Mouse (Mus musculus) heart, embryonic 13.5 days (tissue): ENCODE data around the gene Pde6d. TPM values are rescaled to one million over a fixed set of nuclear protein-coding genes. Genes with fewer than 3 reads are reported as not detected.

ENCODE experiments used
- ATAC-seq: fragments of 200-750 bp; cut with Nextera tagmentation; 2 replicates; pipeline ENCODE4 v1.8.0; 2017; ENCODE audit warnings: moderate TSS enrichment; ENCODE audit not compliant: insufficient number of reproducible peaks, low FRiP score, low TSS enrichment; ENCODE audit errors: extremely low read depth
- H3K27ac ChIP-seq: fragments of 300-500 bp; sonication (generic); replicated peaks from 2 replicates; pipeline ENCODE4 v1.5.1; 2015; ENCODE audit warnings: moderate library complexity, mild to moderate bottlenecking, inconsistent platforms
- H3K27me3 ChIP-seq: fragments of 300-500 bp; sonication (generic); replicated peaks from 2 replicates; pipeline ENCODE4 v1.6.1; 2015; ENCODE audit warnings: mild to moderate bottlenecking, inconsistent platforms
- H3K36me3 ChIP-seq: fragments of 300-500 bp; sonication (generic); 2 replicates; pipeline ENCODE4 v1.6.1; 2015; ENCODE audit warnings: mild to moderate bottlenecking, inconsistent platforms
- H3K4me1 ChIP-seq: fragments of 300-500 bp; sonication (generic); 2 replicates; pipeline ENCODE4 v1.6.1; 2015; ENCODE audit warnings: inconsistent platforms
- H3K4me2 ChIP-seq: fragments of 300-500 bp; sonication (generic); 2 replicates; pipeline ENCODE4 v1.6.1; 2015; ENCODE audit warnings: inconsistent platforms, mild to moderate bottlenecking, moderate library complexity
- H3K4me3 ChIP-seq: fragments of 300-500 bp; sonication (generic); 2 replicates; pipeline ENCODE4 v1.5.1; 2015; ENCODE audit warnings: moderate library complexity, mild to moderate bottlenecking, inconsistent platforms
- H3K9ac ChIP-seq: fragments of 300-500 bp; sonication (generic); 2 replicates; pipeline ENCODE4 v1.6.1; 2015; ENCODE audit warnings: inconsistent platforms, mild to moderate bottlenecking, moderate library complexity
- H3K9me3 ChIP-seq: fragments of 300-500 bp; sonication (generic); 2 replicates; pipeline ENCODE4 v1.6.1; 2016; ENCODE audit warnings: inconsistent platforms
- WGBS: fragments of 180-500 bp; shearing (Covaris S2); methylation state at CpG from one replicate; pipeline ENCODE4 v1.1.7; 2015; ENCODE audit warnings: mixed read lengths; 5-methylcytosine and 5-hydroxymethylcytosine counted together
- polyA plus RNA-seq: library from polyadenylated mRNA; unstranded; fragments of >200 nt; fragmentation: Nextera tagmentation; extraction: Ambion mirVana; gene quantifications from 2 replicates; pipeline ENCODE4 v1.2.1, GENCODE M21; 2015

Pde6d gene
- polyA plus RNA-seq, 1 experiment from 2014 or later = 60.4 TPM

DNA sequence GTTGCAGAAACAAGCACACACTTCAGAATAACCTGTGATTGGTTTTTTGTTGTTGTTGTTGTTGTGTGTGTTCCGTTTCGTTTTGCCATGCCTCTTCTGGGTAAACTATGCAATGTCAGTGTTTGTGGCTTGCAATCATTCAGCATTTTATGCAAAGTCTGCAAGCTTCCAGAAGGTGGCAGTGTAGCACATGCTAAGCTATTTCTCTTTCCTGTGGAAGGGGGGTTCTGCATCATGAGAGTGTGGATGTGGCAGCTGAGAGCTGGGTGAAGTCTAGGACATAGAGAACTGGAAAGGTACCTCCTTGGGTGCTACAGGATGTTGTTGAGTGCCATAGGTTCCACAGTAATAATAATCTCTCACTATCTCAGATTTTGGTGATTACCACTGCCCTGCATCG, 16.1 kb upstream of the Pde6d start:
- H3K27ac ChIP-seq = no peak overlapping the region
- no peak for ATAC-seq
- no peak overlapping the region for H3K4me3 ChIP-seq
- 68% methylated on average over 3 of the region's 3 CpGs for WGBS
- peaks cover 96% of the 10 kb centered on the region for H3K36me3 ChIP-seq
- H3K27me3 ChIP-seq = no peaks in the 10 kb centered on the region
- H3K9ac ChIP-seq = no peak overlapping the region
- no peaks in the 10 kb centered on the region for H3K4me1 ChIP-seq
- no peak overlapping the region for H3K4me2 ChIP-seq
- H3K9me3 ChIP-seq = no peaks in the 10 kb centered on the region

DNA sequence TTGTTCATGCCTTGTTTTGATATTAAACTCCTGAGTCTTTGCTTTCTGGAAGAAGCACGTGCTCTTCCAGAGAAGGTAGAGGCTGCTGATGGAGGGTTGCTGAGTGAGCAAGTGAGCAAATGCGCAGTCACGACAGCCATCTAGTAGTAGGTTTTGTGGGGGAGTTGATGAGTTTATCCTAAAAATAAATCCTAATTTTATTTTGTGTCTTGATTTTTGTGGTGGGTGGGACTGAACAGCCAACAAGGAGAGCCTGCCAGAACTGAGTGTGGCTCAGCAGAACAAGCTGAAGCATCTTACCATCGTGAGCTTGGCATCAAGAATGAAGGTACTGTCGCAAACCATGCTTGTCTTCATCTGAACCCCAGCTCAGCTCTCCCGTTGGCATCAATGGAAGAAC, 14.1 kb upstream of the Pde6d start:
- WGBS = 91% methylated on average over 6 of the region's 6 CpGs
- H3K4me2 ChIP-seq = no peak overlapping the region
- H3K27ac ChIP-seq = no peak overlapping the region
- H3K27me3 ChIP-seq = no peaks in the 10 kb centered on the region
- no peak overlapping the region for H3K9ac ChIP-seq
- no peaks in the 10 kb centered on the region for H3K9me3 ChIP-seq
- H3K4me1 ChIP-seq = no peaks in the 10 kb centered on the region
- no peak overlapping the region for H3K4me3 ChIP-seq
- H3K36me3 ChIP-seq = peaks cover 96% of the 10 kb centered on the region
- ATAC-seq = no peak

DNA sequence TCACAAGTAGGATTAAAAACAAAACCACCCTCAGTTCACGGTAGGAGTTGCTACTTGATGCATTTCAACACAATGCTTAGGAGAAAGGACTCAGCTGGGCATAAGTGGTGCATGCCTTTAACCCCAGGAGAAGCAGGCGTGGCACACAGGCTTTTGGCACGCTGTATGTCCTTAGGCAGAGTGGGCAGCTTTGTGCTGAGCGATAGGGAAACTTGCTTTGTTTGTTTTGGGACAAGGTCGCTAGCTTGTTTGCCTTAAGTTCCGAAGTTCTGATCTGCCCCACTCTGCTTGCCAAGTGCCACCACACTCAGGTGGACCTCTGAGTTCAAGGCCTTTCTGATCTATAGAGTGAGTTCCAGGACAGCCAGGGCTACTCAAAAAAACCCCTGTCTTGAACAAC, 12.9 kb upstream of the Pde6d start:
- H3K27me3 ChIP-seq = no peaks in the 10 kb centered on the region

GRCm38 (mm10) chr1:86594539-86594938, 12.1 kb upstream of the Pde6d start:
- no peak for ATAC-seq
- Histone ChIP-seq H3K9me3 (no peaks in the 10 kb centered on the region), H3K27ac (no peak overlapping the region), H3K4me2 (no peak overlapping the region), H3K9ac (no peak overlapping the region), H3K27me3 (no peaks in the 10 kb centered on the region), H3K4me3 (no peak overlapping the region), H3K36me3 (peaks cover 96% of the 10 kb centered on the region), H3K4me1 (no peaks in the 10 kb centered on the region)
- 89% methylated on average over 7 of the region's 7 CpGs for WGBS

More for the DNA sequence above, 12.9 kb upstream of the Pde6d start:
- H3K4me3 ChIP-seq = no peak overlapping the region
- H3K9ac ChIP-seq = no peak overlapping the region
- H3K36me3 ChIP-seq = peaks cover 96% of the 10 kb centered on the region
- no peak overlapping the region for H3K27ac ChIP-seq
- no peak overlapping the region for H3K4me2 ChIP-seq
- WGBS = 85% methylated on average over 6 of the region's 6 CpGs
- no peaks in the 10 kb centered on the region for H3K4me1 ChIP-seq
- no peak for ATAC-seq
- H3K9me3 ChIP-seq = no peaks in the 10 kb centered on the region

DNA sequence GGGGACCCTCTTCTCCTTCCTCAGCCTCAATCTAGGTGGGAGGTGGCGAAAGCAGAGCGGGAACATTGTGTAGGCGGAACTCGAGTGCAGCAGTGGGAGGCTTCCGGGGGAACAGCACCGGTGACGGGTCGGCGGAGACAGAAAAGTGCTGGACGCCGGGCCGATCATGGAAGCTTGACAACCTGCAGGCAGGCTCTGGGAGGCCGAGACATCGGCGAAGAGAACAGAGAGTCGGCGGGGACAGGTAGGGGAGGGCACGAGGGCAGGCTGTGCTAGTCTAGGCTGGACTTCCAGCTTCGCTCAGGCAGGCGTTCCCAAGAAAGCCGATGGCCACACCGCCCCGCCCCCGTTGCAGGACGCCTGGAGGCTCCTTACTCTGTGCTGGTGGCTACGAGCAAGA, 4.6 kb upstream of the Pde6d start:
- H3K4me3 ChIP-seq = peak overlapping the region; percentile 78
- peaks cover 28% of the 10 kb centered on the region for H3K36me3 ChIP-seq
- H3K9ac ChIP-seq = peak overlapping the region; percentile 91
- H3K9me3 ChIP-seq = no peaks in the 10 kb centered on the region
- H3K4me2 ChIP-seq = peak overlapping the region; percentile 91
- no peak overlapping the region for H3K27ac ChIP-seq
- no peaks in the 10 kb centered on the region for H3K27me3 ChIP-seq
- H3K4me1 ChIP-seq = peaks cover 24% of the 10 kb centered on the region
- ATAC-seq = no peak
- under 1% methylated on average over 26 of the region's 26 CpGs for WGBS

DNA sequence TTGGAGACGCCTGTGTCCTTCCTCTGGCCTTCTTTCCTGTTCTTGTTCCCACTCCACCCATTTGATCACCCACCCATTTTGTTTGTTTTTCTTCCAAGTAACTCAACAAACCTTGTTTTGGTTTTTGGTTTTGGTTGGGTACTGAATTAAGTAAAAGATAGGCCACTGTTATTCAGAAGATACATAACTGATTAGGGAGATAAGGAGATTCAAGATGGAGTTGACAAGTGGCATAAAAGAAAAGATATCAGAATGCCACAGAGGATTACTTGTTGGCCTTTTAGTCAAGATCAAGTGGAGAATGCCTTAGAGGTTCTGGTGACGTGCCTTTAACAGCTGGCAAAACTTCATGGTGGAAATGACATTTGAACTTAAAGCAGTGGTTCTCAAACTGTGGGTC, 1.3 kb upstream of the Pde6d start:
- no peaks in the 10 kb centered on the region for H3K27me3 ChIP-seq
- no peak for ATAC-seq
- 53% methylated on average over 2 of the region's 2 CpGs for WGBS
- no peak overlapping the region for H3K27ac ChIP-seq
- no peaks in the 10 kb centered on the region for H3K9me3 ChIP-seq
- peaks cover 5% of the 10 kb centered on the region; the same call in 1 of the 2 replicates for H3K36me3 ChIP-seq
- no peak overlapping the region for H3K9ac ChIP-seq
- peak overlapping the region; percentile 82; the same call in 1 of the 2 replicates for H3K4me2 ChIP-seq
- H3K4me1 ChIP-seq = peaks cover 34% of the 10 kb centered on the region
- H3K4me3 ChIP-seq = peak overlapping the region; percentile 95; the same call in 1 of the 2 replicates

- Histone ChIP-seq H3K9ac (peak overlapping the region; percentile 95), H3K4me2 (peak overlapping the region; percentile 82), H3K9me3 (no peaks in the 10 kb centered on the region), H3K4me3 (peak overlapping the region; percentile 95), H3K27ac (peak overlapping the region; percentile 63), H3K36me3 (peaks cover 5% of the 10 kb centered on the region; the same call in 1 of the 2 replicates), H3K27me3 (no peaks in the 10 kb centered on the region), H3K4me1 (peaks cover 25% of the 10 kb centered on the region)
- 1% methylated on average over 33 of the region's 38 CpGs for WGBS
- no peak for ATAC-seq
Measured at GRCm38 (mm10) chr1:86581692-86582450, 558 bp downstream of the Pde6d start.

- Histone ChIP-seq H3K27ac (no peak overlapping the region), H3K27me3 (no peaks in the 10 kb centered on the region), H3K4me1 (peaks cover 21% of the 10 kb centered on the region), H3K36me3 (peaks cover 5% of the 10 kb centered on the region; the same call in 1 of the 2 replicates), H3K9ac (no peak overlapping the region), H3K4me3 (no peak overlapping the region), H3K4me2 (no peak overlapping the region), H3K9me3 (no peaks in the 10 kb centered on the region)
- 77% methylated on average over 6 of the region's 6 CpGs for WGBS
- ATAC-seq = no peak
Measured at GRCm38 (mm10) chr1:86580426-86580825, 2.0 kb downstream of the Pde6d start.

GRCm38 (mm10) chr1:86571941-86572340, 10.5 kb downstream of the Pde6d start:
- H3K9me3 ChIP-seq = no peaks in the 10 kb centered on the region
- H3K4me3 ChIP-seq = no peak overlapping the region
- H3K9ac ChIP-seq = no peak overlapping the region
- no peak overlapping the region for H3K4me2 ChIP-seq
- 24% methylated on average over 4 of the region's 4 CpGs for WGBS
- no peaks in the 10 kb centered on the region for H3K27me3 ChIP-seq
- no peak for ATAC-seq
- no peak overlapping the region for H3K27ac ChIP-seq
- H3K36me3 ChIP-seq = peaks cover 5% of the 10 kb centered on the region
- H3K4me1 ChIP-seq = 0 out of 2 replicates have a peak, but pooled peaks cover 5% of the 10 kb centered on the region

DNA sequence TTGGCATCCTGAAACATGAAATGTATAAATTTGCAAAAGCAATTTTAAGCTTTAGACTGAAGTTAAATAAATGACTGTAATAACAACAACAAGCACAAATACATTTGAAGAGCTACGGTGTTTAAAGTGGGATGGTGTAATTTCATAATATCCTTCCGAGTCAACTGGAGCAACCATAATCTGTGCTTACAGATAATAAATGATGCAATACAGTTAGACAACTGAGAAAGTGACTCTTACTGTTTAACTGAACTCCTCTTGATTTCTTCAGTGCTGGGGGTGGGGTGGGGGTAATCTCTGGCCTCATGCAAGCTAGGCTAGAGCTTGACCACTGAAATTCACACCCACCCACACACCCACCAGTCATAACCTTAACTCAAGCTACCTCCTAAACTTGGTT, 11.0 kb downstream of the Pde6d start:
- Histone ChIP-seq H3K4me3 (no peak overlapping the region), H3K36me3 (peaks cover 5% of the 10 kb centered on the region), H3K4me1 (0 out of 2 replicates have a peak, but pooled peaks cover 5% of the 10 kb centered on the region), H3K4me2 (no peak overlapping the region), H3K9ac (no peak overlapping the region), H3K27ac (no peak overlapping the region), H3K9me3 (no peaks in the 10 kb centered on the region), H3K27me3 (no peaks in the 10 kb centered on the region)
- whole genome bisulfite sequencing = 80% methylated on average over 2 of the region's 2 CpGs
- no peak for ATAC-seq

DNA sequence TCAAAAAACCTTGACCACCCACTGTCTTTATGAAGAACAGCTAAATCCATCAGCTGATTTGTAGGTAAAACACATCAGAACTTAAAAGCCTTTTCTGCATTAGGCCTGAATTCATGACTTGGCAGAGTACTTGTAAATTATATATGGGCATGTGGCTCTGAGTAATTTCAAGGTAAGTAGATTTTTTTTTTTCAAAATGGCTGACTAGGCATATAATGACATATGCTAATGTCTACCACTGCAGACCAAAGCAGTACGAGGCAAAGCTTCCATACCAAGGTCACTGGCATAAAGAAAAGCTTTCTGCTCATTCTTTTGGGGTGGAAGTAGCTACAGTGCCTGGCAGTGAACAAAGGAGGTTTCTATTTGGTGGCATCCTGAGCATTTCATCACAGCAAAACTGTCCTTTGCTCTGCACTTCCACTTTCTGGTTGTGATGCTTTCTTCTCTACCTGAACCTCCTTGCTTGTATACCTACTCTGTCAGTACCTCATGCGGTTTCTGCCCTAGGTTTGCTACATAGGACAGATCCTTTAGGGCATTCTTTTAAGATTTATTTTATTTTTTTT, 13.1 kb downstream of the Pde6d start:
- no peaks in the 10 kb centered on the region for H3K9me3 ChIP-seq
- H3K27ac ChIP-seq = no peak overlapping the region
- no peak overlapping the region for H3K9ac ChIP-seq
- no peaks in the 10 kb centered on the region for H3K27me3 ChIP-seq
- H3K36me3 ChIP-seq = peaks cover 6% of the 10 kb centered on the region
- 86% methylated on average over 2 of the region's 2 CpGs for WGBS
- no peak overlapping the region for H3K4me3 ChIP-seq
- ATAC-seq = no peak
- no peak overlapping the region for H3K4me2 ChIP-seq
- 0 out of 2 replicates have a peak, but pooled peaks cover 5% of the 10 kb centered on the region for H3K4me1 ChIP-seq
